Mouse (Mus musculus) bone marrow, adult 2 months (tissue): ENCODE measurements around the gene Nagpa.

ENCODE experiments used
- CTCF ChIP-seq: fragments of 200-500 bp; IDR thresholded peaks from 2 replicates; pipeline ENCODE4 v1.5.1; 2011; ENCODE audit warnings: low read length, control low read depth; ENCODE audit not compliant: control insufficient read depth, insufficient read depth
- POLR2A ChIP-seq: fragments of 200-500 bp; IDR thresholded peaks from 2 replicates; pipeline ENCODE4 v1.6.1; 2011; ENCODE audit warnings: low read depth, mild to moderate bottlenecking, control low read depth, low read length, borderline replicate concordance; ENCODE audit not compliant: control insufficient read depth

DNA sequence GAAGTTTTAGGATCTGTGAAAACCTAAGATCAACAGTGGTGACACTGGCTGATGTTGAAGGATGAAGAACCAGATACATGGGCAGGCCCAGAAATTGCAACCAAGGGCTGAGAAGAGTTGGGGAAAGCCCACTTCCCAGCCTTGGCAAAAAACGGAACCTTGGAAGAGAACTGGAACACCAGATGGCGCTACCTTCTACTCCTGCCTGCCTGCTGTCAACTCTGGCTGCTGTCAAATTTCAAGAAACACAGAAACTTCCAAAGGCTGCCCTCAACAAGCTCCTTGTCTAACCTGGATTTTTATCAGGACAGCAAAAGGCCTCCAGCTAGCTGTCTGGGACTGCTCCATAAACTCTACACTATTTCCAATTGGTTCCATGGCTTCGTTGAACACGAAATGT lies 1.1 kb downstream of the Nagpa start:
- TF ChIP-seq CTCF: peak; percentile 70
- no peak for TF ChIP-seq POLR2A
